Mouse (Mus musculus) heart, embryonic 14.5 days (tissue): ENCODE results near the gene Mccc1. TPM values are rescaled to one million over a fixed set of nuclear protein-coding genes. Genes with fewer than 3 reads are reported as not detected.

Source experiments
- ATAC-seq: fragments of 200-750 bp; cut with Nextera tagmentation; 2 replicates; pipeline ENCODE4 v1.8.0; 2017; ENCODE audit warnings: low read depth, moderate TSS enrichment; ENCODE audit not compliant: insufficient number of reproducible peaks, insufficient read depth, low FRiP score
- H3K27ac ChIP-seq, 2 experiments: fragments of 200-500 bp in 1 of 2; fragments of 300-500 bp in 1 of 2; sonication (generic) in 1 of 2; replicated peaks in 1 of 2; 2 replicates each; pipeline ENCODE4 v1.5.1; 2012 to 2014; ENCODE audit warnings: low read depth in 2 of 2, low read length in 2 of 2, control low read depth in 1 of 2, mild to moderate bottlenecking in 1 of 2, mixed read lengths in 1 of 2; ENCODE audit not compliant: control insufficient read depth in 1 of 2, insufficient read depth in 1 of 2
- H3K27me3 ChIP-seq: fragments of 300-500 bp; sonication (generic); 2 replicates; pipeline ENCODE4 v1.6.1; 2014; ENCODE audit warnings: mild to moderate bottlenecking, low read length, control low read depth; ENCODE audit not compliant: control insufficient read depth, insufficient read depth
- H3K36me3 ChIP-seq: fragments of 300-500 bp; sonication (generic); 2 replicates; pipeline ENCODE4 v1.6.1; 2014; ENCODE audit warnings: mild to moderate bottlenecking, control low read depth, low read length, mixed read lengths; ENCODE audit not compliant: control insufficient read depth, insufficient read depth
- H3K4me1 ChIP-seq, 2 experiments: fragments of 200-500 bp in 1 of 2; fragments of 300-500 bp in 1 of 2; sonication (generic) in 1 of 2; 2 replicates each; pipeline ENCODE4 v1.6.1; 2012 to 2014; ENCODE audit warnings: low read length in 2 of 2, control low read depth in 1 of 2, mixed read lengths in 1 of 2; ENCODE audit not compliant: control insufficient read depth in 2 of 2, insufficient read depth in 2 of 2
- H3K4me2 ChIP-seq: fragments of 300-500 bp; sonication (generic); 2 replicates; pipeline ENCODE4 v1.6.1; 2014; ENCODE audit warnings: mild to moderate bottlenecking, low read length
- H3K4me3 ChIP-seq, 2 experiments: fragments of 200-500 bp in 1 of 2; fragments of 300-500 bp in 1 of 2; sonication (generic) in 1 of 2; 2 replicates each; pipeline ENCODE4 v1.5.1; 2012 to 2014; ENCODE audit warnings: low read length in 2 of 2, mild to moderate bottlenecking in 2 of 2, control low read depth in 1 of 2, low read depth in 1 of 2, moderate library complexity in 1 of 2; ENCODE audit not compliant: control insufficient read depth in 1 of 2, insufficient read depth in 1 of 2
- H3K9ac ChIP-seq: fragments of 300-500 bp; sonication (generic); 2 replicates; pipeline ENCODE4 v1.6.1; 2014; ENCODE audit warnings: mild to moderate bottlenecking, low read length
- H3K9me3 ChIP-seq: fragments of 300-500 bp; sonication (generic); 2 replicates; pipeline ENCODE4 v1.6.1; 2016; ENCODE audit warnings: low read length, control low read depth; ENCODE audit not compliant: control insufficient read depth
- WGBS: fragments of 180-500 bp; shearing (Covaris S2); extraction: QIAGEN DNeasy Blood & Tissue Kit; methylation state at CpG from one replicate; pipeline ENCODE4 v1.1.7; 2014; 5-methylcytosine and 5-hydroxymethylcytosine counted together
- polyA plus RNA-seq: library from polyadenylated mRNA; unstranded; fragments of >200 nt; fragmentation: Nextera tagmentation; extraction: Ambion mirVana; gene quantifications from 2 replicates; pipeline ENCODE4 v1.2.1, GENCODE M21; 2014

Mccc1 gene
- polyA plus RNA-seq, 1 experiment from 2014 or later = 58.9 TPM

GRCm38 (mm10) chr3:35963921-35964320 is 36.6 kb downstream of the Mccc1 start:
- Histone ChIP-seq H3K9me3 (no peaks in the 10 kb centered on the region), H3K27ac (no peak overlapping the region), H3K36me3 (peaks cover 81% of the 10 kb centered on the region), H3K4me3 (no peak overlapping the region), H3K4me2 (no peak overlapping the region), H3K9ac (no peak overlapping the region), H3K27me3 (no peaks in the 10 kb centered on the region), H3K4me1 (no peaks in the 10 kb centered on the region)
- 91% methylated on average over 5 of the region's 5 CpGs for WGBS
- ATAC-seq = no peak

DNA sequence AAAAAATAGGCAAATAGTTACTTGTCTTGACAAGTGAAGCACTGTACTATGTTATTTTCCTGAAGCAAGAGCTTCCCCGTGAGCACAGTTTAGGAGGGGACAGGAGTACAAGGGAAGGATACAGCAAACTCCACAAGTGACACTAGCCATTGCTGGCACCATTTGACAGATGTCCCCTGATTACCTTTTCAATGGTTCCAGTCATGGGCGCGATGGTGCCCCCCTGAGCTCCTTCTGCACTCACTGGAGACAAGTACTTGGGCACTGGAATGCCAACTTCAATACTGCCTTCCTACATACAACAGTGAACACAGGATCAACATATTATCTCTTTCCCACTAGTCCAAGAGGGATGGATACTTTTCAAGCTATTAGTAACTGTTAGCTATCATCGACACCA is 37.1 kb downstream of the Mccc1 start:
- no peak for ATAC-seq
- Histone ChIP-seq H3K4me3 (no peak overlapping the region), H3K36me3 (peaks cover 76% of the 10 kb centered on the region), H3K4me1 (no peaks in the 10 kb centered on the region), H3K9me3 (no peaks in the 10 kb centered on the region), H3K27me3 (no peaks in the 10 kb centered on the region), H3K9ac (no peak overlapping the region), H3K27ac (no peak overlapping the region), H3K4me2 (no peak overlapping the region)
- 84% methylated on average over 4 of the region's 4 CpGs for WGBS

- Histone ChIP-seq H3K9me3 (no peaks in the 10 kb centered on the region), H3K4me3 (no peak overlapping the region), H3K4me1 (no peaks in the 10 kb centered on the region), H3K27ac (no peak overlapping the region), H3K27me3 (no peaks in the 10 kb centered on the region), H3K4me2 (no peak overlapping the region), H3K36me3 (peaks cover 72% of the 10 kb centered on the region), H3K9ac (no peak overlapping the region)
- no peak for ATAC-seq
- 97% methylated on average over 5 of the region's 5 CpGs for WGBS
Measured at GRCm38 (mm10) chr3:35962967-35963366, 37.5 kb downstream of the Mccc1 start.

GRCm38 (mm10) chr3:35957230-35957629 is 43.2 kb downstream of the Mccc1 start:
- Histone ChIP-seq H3K9ac (no peak overlapping the region), H3K4me1 (no peaks in the 10 kb centered on the region), H3K4me2 (no peak overlapping the region), H3K9me3 (no peaks in the 10 kb centered on the region), H3K36me3 (peaks cover 31% of the 10 kb centered on the region), H3K27me3 (no peaks in the 10 kb centered on the region), H3K4me3 (no peak overlapping the region), H3K27ac (no peak overlapping the region)
- ATAC-seq = no peak
- WGBS = 94% methylated on average over 3 of the region's 3 CpGs

DNA sequence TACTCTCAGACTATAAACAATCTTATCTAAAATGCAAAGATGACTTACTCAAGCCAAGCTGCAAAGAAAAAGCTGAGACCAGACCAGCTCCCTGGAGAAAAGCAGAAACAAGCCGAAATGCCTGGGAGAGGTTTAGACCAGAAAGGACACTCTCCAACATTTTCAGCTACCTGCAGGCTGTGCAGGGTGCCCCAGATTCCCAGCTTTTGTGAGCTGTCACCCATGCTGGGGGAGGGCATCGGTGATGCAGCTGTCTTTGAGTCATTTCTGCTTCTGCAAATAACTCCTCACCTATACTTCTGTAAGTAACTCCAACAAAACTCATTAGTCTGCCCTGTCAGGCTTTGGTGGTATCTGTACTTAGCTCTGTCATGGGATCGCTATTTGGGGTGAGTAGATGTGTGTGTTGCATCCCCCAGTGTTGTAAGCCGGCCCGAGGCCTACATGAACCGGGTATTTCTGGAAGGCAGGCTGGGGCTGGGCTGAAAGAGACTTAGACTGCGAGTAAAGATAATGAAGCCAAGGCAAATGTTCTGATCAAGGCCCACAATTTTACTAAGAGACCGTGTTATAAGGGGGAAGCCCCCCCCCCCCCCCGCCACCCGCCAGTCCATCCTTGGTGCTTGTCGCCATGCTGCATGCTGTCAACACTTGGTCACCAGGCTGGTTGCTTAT is 45.4 kb downstream of the Mccc1 start:
- Histone ChIP-seq H3K27me3 (no peaks in the 10 kb centered on the region), H3K36me3 (peaks cover 13% of the 10 kb centered on the region), H3K4me1 (no peaks in the 10 kb centered on the region), H3K9me3 (no peaks in the 10 kb centered on the region), H3K27ac (no peak overlapping the region), H3K4me2 (no peak overlapping the region), H3K4me3 (no peak overlapping the region), H3K9ac (no peak overlapping the region)
- ATAC-seq = no peak
- WGBS = 90% methylated on average over 10 of the region's 11 CpGs

GRCm38 (mm10) chr3:35953816-35954215 is 46.7 kb downstream of the Mccc1 start:
- 82% methylated on average over 6 of the region's 6 CpGs for WGBS
- Histone ChIP-seq H3K4me2 (no peak overlapping the region), H3K9ac (no peak overlapping the region), H3K4me3 (no peak overlapping the region), H3K4me1 (no peaks in the 10 kb centered on the region), H3K27me3 (no peaks in the 10 kb centered on the region), H3K27ac (no peak overlapping the region), H3K9me3 (no peaks in the 10 kb centered on the region), H3K36me3 (0 out of 2 replicates have a peak, but pooled peaks cover 2% of the 10 kb centered on the region)
- ATAC-seq = no peak

GRCm38 (mm10) chr3:35953184-35953583 is 47.3 kb downstream of the Mccc1 start:
- no peaks in the 10 kb centered on the region for H3K9me3 ChIP-seq
- 45% methylated on average over 1 of the region's 1 CpGs for WGBS
- ATAC-seq = no peak

DNA sequence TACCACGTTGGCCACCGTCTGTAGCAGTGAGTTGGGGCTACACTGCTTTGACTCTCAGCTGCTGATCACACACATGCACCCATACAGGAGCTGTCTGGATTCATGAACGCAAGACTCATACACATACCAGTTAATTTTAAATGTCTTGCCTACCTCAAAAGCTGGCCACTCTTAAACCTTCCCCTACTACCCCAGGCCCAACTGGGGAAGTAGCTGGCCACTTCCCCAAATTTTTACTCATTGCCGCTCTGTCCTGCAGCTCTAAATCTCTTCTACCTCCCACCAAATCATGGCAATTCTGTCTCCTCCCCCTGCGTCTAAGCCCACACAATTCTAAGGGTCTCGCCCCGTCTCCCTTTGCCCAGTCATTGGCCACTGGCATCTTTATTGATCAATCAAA is 52.3 kb downstream of the Mccc1 start:
- WGBS = 89% methylated on average over 7 of the region's 7 CpGs
- no peak for ATAC-seq

More at GRCm38 (mm10) chr3:35953184-35953583, 47.3 kb downstream of the Mccc1 start:
- H3K4me1 ChIP-seq = no peaks in the 10 kb centered on the region
- no peak overlapping the region for H3K4me3 ChIP-seq
- H3K27ac ChIP-seq = no peak overlapping the region
- H3K36me3 ChIP-seq = 0 out of 2 replicates have a peak, but pooled peaks cover 2% of the 10 kb centered on the region
- H3K4me2 ChIP-seq = no peak overlapping the region
- no peak overlapping the region for H3K9ac ChIP-seq
- no peaks in the 10 kb centered on the region for H3K27me3 ChIP-seq

More for the DNA sequence above, 52.3 kb downstream of the Mccc1 start:
- no peak overlapping the region for H3K27ac ChIP-seq
- no peak overlapping the region for H3K4me2 ChIP-seq
- H3K9ac ChIP-seq = no peak overlapping the region
- no peak overlapping the region for H3K4me3 ChIP-seq
- H3K4me1 ChIP-seq = no peaks in the 10 kb centered on the region
- no peaks in the 10 kb centered on the region for H3K27me3 ChIP-seq
- no peaks in the 10 kb centered on the region for H3K36me3 ChIP-seq
- no peaks in the 10 kb centered on the region for H3K9me3 ChIP-seq
